Mouse (Mus musculus) embryo, embryonic 11.5 days (tissue): ENCODE results near the gene Kifap3.
A peak's percentile ranks its signal among the peaks of the same experiment; 100 is the strongest.
"Not testable (repeated sequence)": the region's sequence is repeated elsewhere in the genome, so short reads cannot be mapped to it uniquely, and the experiment has no call there.

Source experiments
- DNase-seq: peaks from one replicate; pipeline ENCODE4 v3.0.0-alpha.2; 2012; ENCODE audit warnings: low read depth, low spot score

The Kifap3 gene

GRCm38 (mm10) chr1:163779336-163780115 lies at the start of gene Kifap3:
TSS of gene Kifap3 (plus strand) at chr1:163779583.
- DNase-seq: peak; percentile 98

- not testable (repeated sequence) for DNase-seq
These were observed 48.2 kb upstream of the Kifap3 start for GRCm38 (mm10) chr1:163731166-163731565.

GRCm38 (mm10) chr1:163736441-163737238 lies 42.7 kb upstream of the Kifap3 start:
- no peak for DNase-seq

GRCm38 (mm10) chr1:163737239-163737533 lies 42.2 kb upstream of the Kifap3 start:
- no peak for DNase-seq

DNA sequence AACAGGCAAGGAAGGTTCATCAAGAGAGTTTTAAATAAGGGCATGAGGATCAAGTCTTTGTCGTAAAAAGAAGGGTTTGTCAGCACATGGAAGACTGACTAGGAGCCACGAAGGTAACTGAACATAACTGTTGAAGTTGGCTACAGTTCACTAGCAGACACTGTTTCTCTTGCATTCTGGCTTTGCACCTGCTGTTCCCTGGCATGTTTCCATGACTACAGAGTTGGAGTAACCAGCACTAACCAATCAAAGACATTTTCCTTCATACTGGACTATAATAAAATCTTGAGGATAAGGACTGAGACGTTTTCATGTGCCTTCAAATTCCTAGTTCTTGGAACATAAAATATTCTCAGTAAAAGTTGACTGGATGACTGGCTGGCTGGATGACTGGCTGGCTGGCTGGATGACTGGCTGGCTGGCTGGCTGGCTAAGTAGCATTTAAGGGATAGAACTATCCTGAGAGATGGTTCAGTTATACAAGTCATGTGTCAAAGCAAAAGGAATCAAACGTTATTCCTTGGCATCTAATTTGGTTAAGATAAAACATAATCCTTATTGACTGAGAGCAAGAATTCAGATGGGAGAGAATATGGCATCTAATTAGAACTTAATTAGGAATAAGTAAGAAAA lies 27.9 kb upstream of the Kifap3 start:
- no peak for DNase-seq

DNA sequence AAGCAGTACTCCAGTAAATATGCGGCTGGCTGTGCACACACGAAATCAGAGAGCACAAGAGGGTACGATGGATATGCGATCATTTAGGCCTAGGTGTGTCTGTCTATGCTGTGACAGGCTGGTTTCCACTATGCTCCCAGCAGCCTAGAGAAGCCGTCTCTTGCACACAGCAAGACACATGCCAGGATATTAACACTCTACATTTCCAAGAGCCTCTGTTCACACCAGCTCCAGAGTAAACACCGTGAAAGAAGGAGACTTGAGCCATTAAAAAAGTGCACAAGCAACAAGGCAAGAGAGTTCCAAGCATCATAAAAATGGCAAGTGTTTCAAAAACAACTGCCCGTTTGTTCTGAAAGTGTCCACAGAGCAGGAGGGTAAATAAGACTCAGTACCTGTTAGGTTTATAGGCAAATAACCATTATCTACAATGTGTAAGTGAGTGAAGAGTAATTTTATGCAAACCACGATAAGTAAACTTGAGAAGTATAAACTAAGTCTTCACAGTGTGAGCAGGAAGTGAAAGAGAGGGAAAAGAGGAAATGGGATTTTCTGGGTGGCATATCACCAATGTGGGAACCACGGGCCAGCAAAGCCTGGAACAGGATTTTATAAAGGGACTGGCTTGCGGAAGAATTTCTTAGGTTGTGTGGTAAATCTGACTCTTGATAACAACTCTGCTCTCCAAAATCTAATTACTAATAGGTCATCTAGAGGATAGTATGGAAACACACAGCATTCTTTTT lies 21.7 kb upstream of the Kifap3 start:
- no peak for DNase-seq

DNA sequence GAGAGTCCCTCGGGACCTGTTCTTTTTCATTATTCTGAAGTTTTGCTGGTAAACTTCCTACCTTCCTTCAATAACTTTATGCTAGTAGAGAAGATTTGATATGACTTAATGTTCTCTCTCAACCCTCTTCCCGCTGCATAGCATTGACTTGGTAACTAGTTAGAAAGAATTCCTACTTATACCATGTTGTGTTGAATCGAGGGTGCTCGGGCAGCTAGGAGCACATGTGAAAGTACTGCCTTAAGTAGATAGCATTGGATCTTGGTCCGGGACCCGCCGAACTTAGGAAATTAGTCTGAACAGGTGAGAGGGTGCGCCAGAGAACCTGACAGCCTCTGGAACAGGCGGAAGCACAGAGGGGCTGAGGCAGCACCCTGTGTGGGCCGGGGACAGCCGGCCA lies 4.2 kb downstream of the Kifap3 start:
- DNase-seq: not testable (repeated sequence)

DNA sequence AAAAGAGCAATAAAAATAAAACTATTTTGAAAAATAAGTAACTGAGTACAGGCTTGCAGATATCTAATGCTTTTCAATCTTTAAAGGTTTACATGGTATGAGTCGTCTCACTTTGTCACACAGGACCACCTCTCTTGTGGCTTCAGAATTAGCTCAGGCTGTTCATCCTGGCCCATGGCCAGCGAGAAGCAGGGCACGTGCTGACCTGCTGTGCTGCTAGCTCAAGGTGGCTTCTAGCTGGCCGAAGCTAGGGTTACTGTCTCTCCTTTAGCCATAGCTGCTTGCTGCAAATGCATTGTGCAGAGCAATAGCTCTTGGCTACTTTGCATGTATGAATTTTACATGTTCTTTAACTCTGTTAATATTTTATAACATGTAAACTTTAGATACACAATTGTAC lies 42.0 kb downstream of the Kifap3 start:
- no peak for DNase-seq

DNA sequence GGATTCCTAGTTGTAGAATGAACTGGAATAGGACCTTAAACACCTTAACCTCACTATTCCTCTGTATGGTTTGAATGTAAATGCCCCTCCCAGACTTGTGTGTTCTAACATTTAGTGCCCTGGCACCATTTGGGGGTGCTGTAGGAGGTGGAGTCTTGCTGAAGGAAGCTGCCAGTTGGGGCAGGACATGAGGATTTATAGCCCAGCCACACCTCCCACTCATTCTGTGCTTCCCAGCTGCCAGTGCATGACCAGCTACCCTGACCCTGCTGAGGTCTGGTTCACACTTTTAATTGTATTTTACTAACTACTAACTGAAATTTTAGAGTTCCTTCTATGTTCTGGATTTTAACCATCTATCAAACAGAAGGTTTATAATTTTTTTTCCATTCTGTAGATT lies 50.1 kb downstream of the Kifap3 start:
- DNase-seq: no peak

GRCm38 (mm10) chr1:163834066-163834465 lies 54.7 kb downstream of the Kifap3 start:
- no peak for DNase-seq

DNA sequence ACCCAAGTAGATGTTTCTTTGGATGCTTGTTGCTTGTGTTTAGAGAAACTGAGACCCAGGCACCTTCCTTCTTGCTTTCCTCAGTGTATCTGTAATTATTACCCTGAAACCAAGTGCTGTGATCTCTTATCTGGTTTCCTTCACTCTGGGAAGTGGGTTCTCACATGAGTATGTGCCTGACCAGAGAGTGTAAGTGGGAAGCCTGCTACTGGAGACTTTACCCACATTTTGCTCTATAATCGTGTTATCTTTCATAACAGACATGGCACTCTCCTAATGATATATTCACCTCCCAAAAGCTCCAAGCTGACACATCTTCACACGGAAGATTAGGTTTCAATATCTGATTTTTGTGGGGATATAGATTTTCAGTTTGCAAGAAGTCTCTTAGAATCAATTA lies 55.7 kb downstream of the Kifap3 start:
- no peak for DNase-seq

DNA sequence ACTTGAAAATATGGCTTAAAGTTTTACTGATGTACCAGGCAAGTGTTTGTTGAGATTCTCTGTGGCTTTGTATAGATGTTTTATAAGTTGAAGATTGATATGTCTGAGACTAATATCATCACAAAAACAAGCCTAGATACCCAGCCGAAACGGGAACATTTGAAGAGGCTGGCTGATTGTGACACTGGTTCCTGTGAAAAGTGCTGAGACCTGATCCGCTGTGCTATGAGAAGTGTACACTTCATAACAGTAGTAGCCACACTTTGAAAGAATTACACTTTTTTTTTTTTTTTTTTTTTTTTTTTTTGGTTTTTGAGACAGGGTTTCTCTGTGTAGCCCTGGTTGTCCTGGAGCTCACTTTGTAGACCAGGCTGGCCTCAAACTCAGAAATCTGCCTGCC lies 59.1 kb downstream of the Kifap3 start:
- DNase-seq: not testable (repeated sequence)

DNA sequence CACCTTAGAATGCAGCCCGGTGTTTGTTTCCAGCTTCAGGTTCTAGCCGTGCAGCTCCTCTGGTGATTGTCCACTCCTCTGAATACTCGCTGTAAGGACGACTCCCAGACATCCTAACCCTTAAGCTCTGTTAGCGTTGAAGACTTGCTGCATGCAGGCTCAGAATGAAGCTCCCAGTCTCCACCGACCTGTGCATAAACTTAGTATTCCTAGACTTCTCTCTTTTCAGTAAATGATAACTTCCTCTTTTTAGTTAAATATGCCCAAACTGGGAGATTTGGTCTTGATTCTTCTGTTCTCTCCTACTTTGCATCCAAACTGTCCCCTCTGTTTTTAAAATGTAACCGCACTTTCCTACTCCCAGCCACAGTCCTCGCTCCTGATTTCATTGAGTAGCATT lies 61.2 kb downstream of the Kifap3 start:
- DNase-seq: no peak

GRCm38 (mm10) chr1:163842238-163842637 lies 62.9 kb downstream of the Kifap3 start:
- DNase-seq: no peak

- no peak for DNase-seq
These were observed 64.5 kb downstream of the Kifap3 start for GRCm38 (mm10) chr1:163843899-163844298.

GRCm38 (mm10) chr1:163852884-163853560 lies 73.6 kb downstream of the Kifap3 start:
- DNase-seq: peak; percentile 43

DNA sequence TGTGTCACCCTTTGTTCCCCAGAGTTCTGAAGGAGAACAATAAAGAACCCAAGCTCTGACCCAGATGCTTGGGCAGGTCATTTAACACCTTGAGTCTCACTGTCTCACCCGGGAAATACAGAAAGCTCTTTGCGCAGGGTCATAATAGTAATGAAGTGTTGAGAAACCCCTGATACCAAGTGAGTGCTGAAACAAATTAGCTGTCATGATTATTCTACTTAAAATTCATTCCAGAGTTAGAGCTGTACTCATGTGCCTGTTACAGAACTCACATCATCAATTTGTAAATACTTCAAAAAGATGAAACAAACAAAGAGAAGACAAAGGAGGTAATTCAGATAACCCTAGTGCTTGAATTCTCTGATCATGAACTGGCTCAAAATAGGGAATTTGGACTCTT lies 79.0 kb downstream of the Kifap3 start:
- DNase-seq: no peak

GRCm38 (mm10) chr1:163861538-163861937 lies 82.2 kb downstream of the Kifap3 start:
- DNase-seq: no peak

GRCm38 (mm10) chr1:163873158-163873557 lies 93.8 kb downstream of the Kifap3 start:
- DNase-seq: no peak

- no peak for DNase-seq
These were observed 110.2 kb downstream of the Kifap3 start for GRCm38 (mm10) chr1:163889629-163890028.

DNA sequence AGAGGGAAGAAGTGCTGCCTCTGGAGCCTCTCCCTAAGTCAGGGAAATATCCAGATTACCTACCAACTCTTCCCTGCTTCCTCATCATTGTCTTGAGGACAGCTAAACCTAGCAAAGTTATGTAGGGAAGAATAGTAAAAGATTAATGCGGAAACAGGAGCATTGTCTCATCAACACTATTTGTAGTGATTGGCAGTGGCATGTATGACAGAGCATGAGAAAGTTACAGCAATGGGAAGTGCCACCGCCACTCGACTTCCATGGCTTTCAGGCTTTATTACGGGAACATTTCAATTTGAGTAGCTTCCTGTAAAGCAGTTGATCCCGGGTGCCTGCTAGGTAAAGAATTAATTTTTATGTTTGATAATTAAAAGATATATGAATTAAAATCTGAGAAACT lies 113.9 kb downstream of the Kifap3 start:
- DNase-seq: no peak
